Mouse (Mus musculus): ENCODE measurements around the gene Mast4.

Mast4 gene

DNA sequence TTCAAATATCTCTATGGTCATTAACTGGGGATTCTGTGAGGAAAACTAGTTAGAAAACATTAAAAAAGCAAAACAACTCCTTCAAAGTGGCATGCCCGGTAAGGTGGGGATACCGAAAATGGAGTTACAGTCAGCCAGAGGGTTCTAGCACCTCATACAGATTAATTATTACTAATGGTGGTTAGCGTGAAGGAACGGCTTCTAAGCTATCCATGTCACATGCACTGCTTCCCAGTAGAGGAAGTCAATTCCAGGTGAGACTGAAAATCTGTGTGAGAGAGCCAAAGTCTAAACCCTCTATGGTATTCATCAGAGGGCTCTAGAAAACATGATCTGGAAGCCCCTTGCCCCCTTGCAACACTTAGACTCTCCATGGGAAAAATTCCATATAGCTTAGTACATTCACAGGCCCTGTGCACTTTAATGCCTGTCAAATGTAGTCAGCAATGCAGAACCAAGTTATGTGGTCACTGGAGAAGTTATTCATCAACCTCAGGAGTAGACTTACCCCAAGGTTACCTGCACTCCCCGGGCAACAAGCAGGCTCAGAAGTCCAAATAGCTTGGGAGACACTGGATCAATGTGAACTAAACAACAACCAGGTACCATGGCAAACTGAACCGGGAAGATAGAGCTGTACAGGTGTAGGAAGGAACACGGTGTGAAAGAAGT is 96.1 kb downstream of the Mast4 start:
- DNase-seq (ENCODE audit: low read depth): no peak

DNA sequence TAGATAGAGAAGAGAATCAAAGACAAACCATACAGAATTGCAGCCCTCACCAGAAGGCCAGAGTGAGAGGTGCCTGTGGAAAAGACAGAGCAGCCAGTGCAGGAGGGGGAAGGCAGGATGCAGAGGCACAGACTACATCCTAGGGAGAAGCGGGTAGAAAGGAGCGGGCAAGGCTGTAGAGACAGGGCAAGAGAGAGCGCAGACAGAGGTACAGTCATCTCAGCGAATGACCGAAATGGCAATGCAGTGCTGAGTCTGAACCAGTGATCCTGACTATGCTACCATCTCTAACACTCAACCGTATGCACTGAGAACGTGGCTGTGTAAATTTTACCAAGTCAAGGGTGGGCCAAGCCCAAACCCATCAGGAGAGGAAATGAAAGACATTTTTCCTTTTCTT is 102.1 kb downstream of the Mast4 start:
- DNase-seq (ENCODE audit: low read depth): no peak

DNA sequence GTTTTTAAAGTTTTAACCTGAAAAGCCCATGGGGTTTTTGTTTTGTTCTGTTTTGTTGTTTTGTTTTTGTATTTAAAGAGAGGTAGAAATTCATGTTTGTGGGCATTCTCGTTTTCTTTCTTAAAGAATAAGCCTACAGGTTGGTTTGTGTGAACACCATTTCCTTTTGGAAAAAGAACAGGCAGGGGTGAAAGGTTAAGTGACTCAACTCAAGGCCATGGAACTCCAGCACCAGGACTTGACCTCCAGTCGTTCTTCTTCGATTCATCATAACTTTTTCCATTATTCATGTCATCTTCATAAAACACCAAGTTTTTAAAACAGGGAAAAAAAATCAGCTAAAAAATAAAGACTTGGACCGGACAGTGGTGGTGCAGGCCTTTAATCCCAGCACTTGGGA is 105.2 kb downstream of the Mast4 start:
- no peak for DNase-seq (ENCODE audit: low read depth)

DNA sequence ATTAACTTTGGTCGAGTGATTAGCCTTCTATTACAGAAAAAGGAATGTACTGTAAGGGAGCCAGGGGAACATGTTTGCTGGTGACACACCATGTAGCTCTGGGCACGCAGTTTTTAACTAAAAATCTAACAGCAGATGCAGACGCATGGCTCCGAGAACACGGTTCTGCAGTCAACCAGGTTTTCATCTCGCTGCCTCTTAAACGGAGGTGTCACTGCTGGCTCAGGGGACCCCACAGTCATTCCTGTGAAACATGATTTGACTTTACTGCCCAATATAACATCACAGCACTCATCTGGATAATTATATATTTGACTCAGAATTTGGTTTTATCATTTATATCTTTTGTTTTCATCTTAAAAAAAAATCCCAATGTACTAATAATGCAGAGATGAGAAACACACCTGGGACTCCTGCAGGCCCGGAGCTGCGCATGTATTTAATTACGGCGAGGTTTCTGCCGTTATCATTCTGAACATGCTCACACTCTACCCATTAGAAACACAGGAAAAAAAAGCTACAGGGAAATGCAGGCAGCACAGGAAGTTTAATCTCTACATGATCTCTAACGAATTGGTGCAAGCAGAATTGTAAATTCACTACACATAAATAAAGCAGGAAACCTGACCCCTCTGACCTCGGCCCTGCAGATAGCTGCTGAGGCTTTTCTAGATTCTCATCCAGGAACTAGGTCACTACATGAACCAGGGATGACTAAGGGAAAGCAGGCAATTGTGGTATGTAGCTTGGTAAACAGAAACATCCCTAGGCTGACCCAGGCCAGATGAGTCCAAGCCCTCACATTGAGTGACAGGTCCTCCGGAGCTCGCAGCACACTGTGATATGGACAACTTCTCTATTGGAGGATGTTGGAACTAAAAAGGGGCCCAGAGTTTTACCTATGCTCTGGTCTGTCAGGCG is 108.1 kb downstream of the Mast4 start:
- no peak for DNase-seq (ENCODE audit: low read depth)

DNA sequence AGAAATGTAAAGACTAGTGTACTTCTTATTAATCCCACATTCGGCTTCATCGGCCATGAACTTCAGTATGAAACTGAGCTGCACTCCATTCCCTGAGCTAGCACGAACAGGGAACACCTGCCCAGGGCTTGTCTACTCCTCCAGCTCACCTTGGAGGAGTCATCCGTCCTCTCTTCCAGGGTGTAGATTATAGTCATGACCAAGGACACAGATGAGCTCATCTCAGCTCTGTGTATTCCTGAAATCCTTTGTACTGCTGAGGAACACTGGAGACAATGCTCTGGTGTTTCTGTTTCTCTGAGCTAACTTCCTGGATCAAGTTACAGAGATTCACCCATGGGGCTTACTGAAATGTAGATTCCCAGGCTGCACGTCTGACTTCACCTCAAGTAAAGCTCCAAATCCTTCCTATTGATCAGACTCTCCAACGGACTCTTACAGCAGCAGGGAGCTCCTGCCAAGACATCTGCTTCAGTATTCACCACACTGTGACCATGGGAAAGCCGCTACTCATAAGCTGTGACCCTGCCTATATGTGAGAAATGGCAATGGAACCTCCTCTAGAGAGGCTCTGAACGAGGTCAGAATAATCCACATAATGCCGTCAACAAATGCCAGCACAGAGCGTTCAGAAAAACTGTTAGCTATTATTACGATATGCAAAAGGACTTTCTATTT is 108.9 kb downstream of the Mast4 start:
- no peak for DNase-seq (ENCODE audit: low read depth)

GRCm38 (mm10) chr13:103220479-103221064 is 113.7 kb downstream of the Mast4 start:
- DNase-seq (ENCODE audit: low read depth): no peak

- DNase-seq (ENCODE audit: low read depth): no peak
Measured at GRCm38 (mm10) chr13:103219999-103220398, 114.3 kb downstream of the Mast4 start.

- no peak for DNase-seq (ENCODE audit: low read depth)
Measured at GRCm38 (mm10) chr13:103217486-103217885, 116.8 kb downstream of the Mast4 start.

DNA sequence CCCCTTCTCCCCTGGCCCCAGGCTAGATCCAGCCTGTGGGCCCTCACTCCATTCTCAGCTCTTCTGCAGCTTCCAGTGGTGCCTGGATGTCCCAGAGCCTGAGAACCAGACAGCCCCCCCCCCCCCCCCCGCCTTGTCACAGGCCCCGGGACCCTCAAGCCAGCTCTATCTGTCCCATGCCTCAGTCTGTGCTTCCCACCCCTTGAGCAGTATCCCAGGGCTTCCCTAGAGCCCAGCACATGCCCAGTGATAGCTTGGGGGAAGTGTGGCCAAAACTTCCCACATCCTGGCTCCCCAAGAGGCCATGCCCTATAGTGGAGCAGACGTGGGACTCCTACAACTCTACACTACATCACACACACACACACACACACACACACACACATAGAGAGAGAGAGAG is 119.8 kb downstream of the Mast4 start:
- DNase-seq (ENCODE audit: low read depth): no peak

GRCm38 (mm10) chr13:103211953-103212352 is 122.3 kb downstream of the Mast4 start:
- no peak for DNase-seq (ENCODE audit: low read depth)

DNA sequence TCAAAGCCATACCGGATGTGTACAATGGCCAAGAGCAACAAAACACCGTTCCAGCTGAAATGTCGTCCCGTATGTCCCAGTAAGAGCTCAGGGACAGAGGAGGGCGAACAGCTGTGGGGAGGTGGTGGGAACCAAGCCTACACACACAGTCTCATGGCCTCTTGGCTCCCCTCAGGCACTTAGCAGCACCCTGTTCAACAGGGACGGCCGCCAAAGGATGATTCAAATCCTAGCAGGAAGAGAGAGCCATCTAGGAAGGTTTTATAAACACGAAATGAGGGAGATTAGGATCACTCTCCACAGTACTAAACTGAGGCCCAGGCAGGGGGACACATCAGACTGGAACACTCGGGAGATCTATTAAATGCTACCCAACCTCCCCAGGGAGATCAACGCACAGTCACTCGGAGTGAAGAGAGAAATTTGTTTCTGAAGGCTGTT is 122.8 kb downstream of the Mast4 start:
- no peak for DNase-seq (ENCODE audit: low read depth)

GRCm38 (mm10) chr13:103210746-103211145 is 123.6 kb downstream of the Mast4 start:
- no peak for DNase-seq (ENCODE audit: low read depth)

GRCm38 (mm10) chr13:103207199-103207598 is 127.1 kb downstream of the Mast4 start:
- no peak for DNase-seq (ENCODE audit: low read depth)

DNA sequence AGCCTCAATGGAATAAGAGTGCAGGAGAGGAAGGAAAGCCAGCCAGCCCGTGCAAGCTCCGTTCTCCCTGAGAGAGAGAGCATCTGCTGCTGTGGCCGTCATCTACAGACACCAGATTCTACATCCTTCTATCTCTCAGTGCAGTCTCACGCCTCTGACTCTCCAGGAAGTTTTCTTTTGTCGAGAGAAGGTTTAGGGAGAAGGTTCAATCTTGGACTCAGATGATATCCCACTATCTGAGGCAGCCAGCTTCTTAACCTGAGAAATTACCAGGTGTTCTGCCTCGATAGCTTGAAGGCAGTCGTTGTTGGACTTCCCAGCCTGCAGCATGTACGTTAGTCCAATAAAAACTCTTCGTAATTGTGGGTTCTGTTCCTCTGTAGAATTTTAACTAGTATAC is 127.7 kb downstream of the Mast4 start:
- DNase-seq (ENCODE audit: low read depth): no peak

- DNase-seq (ENCODE audit: low read depth): no peak
Measured at GRCm38 (mm10) chr13:103205191-103205590, 129.1 kb downstream of the Mast4 start.

GRCm38 (mm10) chr13:103203376-103203895 is 130.9 kb downstream of the Mast4 start:
- DNase-seq (ENCODE audit: low read depth): no peak

- no peak for DNase-seq (ENCODE audit: low read depth)
Measured at GRCm38 (mm10) chr13:103201016-103201760, 133.1 kb downstream of the Mast4 start.

DNA sequence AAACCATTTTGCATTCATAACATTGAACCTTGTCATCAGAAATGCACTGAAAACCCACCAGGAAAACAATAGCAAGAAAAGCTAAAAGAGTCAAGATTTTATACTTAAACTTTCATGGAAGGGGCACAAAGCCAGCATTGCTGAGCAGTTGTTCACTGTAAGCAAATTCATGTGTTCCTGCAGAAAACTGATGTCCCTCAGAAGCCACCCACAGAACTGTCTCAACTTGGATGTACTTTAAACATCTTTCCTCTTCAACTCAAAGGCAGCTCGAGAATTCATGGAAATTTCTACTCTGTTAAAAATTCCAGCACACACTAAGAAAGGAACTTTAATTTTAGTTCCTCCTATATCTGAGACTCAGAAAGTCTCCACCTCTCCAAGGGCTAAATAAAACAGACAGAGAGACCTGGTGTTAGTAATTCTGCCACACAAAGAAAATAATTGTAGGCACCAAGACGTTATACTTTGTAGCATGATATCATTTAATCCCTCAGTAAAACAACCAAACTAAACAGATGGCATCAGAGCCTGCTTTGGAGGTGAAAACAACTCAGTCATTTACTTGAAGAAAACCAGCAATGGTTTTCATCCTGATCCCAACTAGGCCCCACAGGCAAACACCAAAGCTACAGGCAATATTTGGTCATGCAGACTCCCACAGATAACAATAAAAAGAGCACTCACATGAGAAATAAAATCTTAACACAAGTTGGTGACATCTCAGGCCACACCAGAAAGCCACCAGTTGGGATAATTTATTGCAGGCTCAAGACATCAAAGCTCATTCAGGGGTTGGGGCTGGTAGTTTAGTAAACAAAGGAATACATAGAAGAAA is 134.3 kb downstream of the Mast4 start:
- DNase-seq (ENCODE audit: low read depth): no peak

DNA sequence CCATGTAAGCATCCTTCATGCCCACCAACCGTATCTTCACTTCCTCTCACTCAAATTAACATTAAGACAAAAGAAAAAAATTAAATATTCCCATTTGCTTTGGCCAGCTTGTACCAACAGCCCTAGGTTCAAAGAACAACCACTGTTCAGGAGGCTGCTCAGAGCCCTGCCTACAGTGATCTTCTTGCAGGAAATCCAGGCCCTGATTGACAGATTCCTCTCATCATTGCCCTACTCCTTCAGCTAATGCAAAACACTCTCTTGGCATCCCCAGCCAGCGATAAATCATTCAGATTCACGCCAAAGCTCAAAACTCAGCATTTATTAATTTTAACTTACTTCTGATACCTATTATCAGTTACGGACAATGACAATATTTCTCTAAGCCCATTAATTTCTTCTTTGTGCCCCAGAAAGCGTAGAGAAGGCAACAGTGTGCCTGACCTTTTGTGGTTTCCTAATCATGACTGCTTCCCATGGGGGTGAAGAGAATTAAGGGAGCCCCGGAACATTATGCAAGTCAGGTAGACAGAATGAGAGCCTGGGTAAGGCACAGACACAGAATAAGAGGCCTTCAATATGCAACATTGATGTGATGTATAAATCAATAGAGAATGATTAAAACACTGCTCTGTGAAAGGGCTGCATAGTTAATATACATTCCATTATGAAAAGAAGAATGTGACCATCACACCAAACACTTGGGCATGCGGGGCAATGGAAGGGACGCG is 135.9 kb downstream of the Mast4 start:
- DNase-seq (ENCODE audit: low read depth): no peak

- no peak for DNase-seq (ENCODE audit: low read depth)
Measured at GRCm38 (mm10) chr13:103196307-103196706, 138.0 kb downstream of the Mast4 start.

Data from naive thymus-derived CD4-positive, alpha-beta T cell, adult 2 months (primary cell).